Mouse (Mus musculus) megakaryocyte, embryonic 14.5 days (primary cell): ENCODE data around the gene Gadd45gip1.

ENCODE experiments used
- FLI1 ChIP-seq: IDR thresholded peaks from 2 replicates; pipeline ENCODE4 v1.6.1; 2012; ENCODE audit warnings: low read length, inconsistent platforms, mixed read lengths
- GATA1 ChIP-seq: IDR thresholded peaks from 3 replicates; pipeline ENCODE4 v1.6.1; 2012; ENCODE audit warnings: mixed read lengths, low read length, inconsistent platforms, borderline replicate concordance

DNA sequence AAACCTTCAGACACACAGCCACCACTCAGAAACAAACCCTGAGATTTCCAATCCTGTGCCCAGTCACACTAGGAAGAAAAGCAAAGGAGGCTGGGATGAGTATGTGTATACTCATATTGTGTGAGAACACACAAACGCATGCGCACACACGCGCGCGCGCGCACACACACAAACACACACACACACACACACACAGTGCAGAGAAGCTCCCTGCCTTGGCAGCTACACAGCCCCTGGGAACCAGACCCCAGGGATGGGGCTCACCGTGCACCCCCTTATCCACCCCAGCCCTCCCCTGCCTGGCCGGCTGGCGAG, 17.1 kb upstream of the Gadd45gip1 start:
- TF ChIP-seq FLI1 (no peak), GATA1 (no peak)
